Mouse (Mus musculus) MEL (cell line): ENCODE results near the gene Spdye4b. TPM values are rescaled to one million over a fixed set of nuclear protein-coding genes. Genes with fewer than 3 reads are reported as not detected.
"Not testable (repeated sequence)": the region's sequence is repeated elsewhere in the genome, so short reads cannot be mapped to it uniquely, and the experiment has no call there.

Source experiments
- DNase-seq: peaks from one replicate; pipeline ENCODE4 v3.0.0; 2011; ENCODE audit warnings: low read depth, low spot score
- H3K27ac ChIP-seq: 2 replicates; pipeline ENCODE4 v1.5.1; 2012; ENCODE audit warnings: low read depth, mild to moderate bottlenecking, control low read depth, low read length, moderate library complexity; ENCODE audit not compliant: control insufficient read depth
- H3K27me3 ChIP-seq, 2 experiments: fragments of 150-350 bp in 1 of 2; sonication (generic) in 1 of 2; 2 replicates each; pipeline ENCODE4 v1.6.1; 2012; ENCODE audit warnings: low read length in 2 of 2, mild to moderate bottlenecking in 2 of 2, improper control_type of control experiment in 1 of 2, moderate library complexity in 1 of 2; ENCODE audit not compliant: insufficient read depth in 2 of 2, control insufficient read depth in 1 of 2
- H3K36me3 ChIP-seq, 2 experiments: 2 replicates each; pipeline ENCODE4 v1.6.1; 2012 to 2014; ENCODE audit warnings: low read length in 2 of 2, improper control_type of control experiment in 1 of 2, inconsistent platforms in 1 of 2, mild to moderate bottlenecking in 1 of 2; ENCODE audit not compliant: insufficient read depth in 2 of 2, control insufficient read depth in 1 of 2
- H3K4me1 ChIP-seq, 2 experiments: fragments of 150-350 bp in 1 of 2; sonication (generic) in 1 of 2; 2 replicates each; pipeline ENCODE4 v1.6.1; 2012; ENCODE audit warnings: low read length in 2 of 2, improper control_type of control experiment in 1 of 2, mild to moderate bottlenecking in 1 of 2; ENCODE audit not compliant: insufficient read depth in 2 of 2, control insufficient read depth in 1 of 2
- H3K4me3 ChIP-seq, 2 experiments: fragments of 150-350 bp in 1 of 2; sonication (generic) in 1 of 2; 2 replicates each; pipeline ENCODE4 v1.5.1; 2012; ENCODE audit warnings: low read depth in 2 of 2, low read length in 2 of 2, mild to moderate bottlenecking in 2 of 2, moderate library complexity in 2 of 2, control low read depth in 1 of 2, improper control_type of control experiment in 1 of 2; ENCODE audit not compliant: control insufficient read depth in 1 of 2, insufficient read depth in 1 of 2
- H3K79me2 ChIP-seq: 2 replicates; pipeline ENCODE4 v1.6.1; 2012; ENCODE audit warnings: mild to moderate bottlenecking, low read length, moderate library complexity; ENCODE audit not compliant: control insufficient read depth, poor library complexity, insufficient read depth
- H3K9ac ChIP-seq: 2 replicates; pipeline ENCODE4 v1.6.1; 2012; ENCODE audit warnings: low read depth, mild to moderate bottlenecking, control low read depth, low read length, moderate library complexity; ENCODE audit not compliant: control insufficient read depth, poor library complexity, severe bottlenecking
- H3K9me3 ChIP-seq: fragments of 150-350 bp; sonication (generic); replicated peaks from 2 replicates; pipeline ENCODE4 v1.6.1; 2012; ENCODE audit warnings: mild to moderate bottlenecking, low read length, improper control_type of control experiment, moderate library complexity; ENCODE audit not compliant: insufficient read depth
- CHD1 ChIP-seq: IDR thresholded peaks from 2 replicates; pipeline ENCODE4 v1.6.1; 2012; ENCODE audit warnings: low read depth, mild to moderate bottlenecking, inconsistent platforms, low read length, improper control_type of control experiment
- ETS1 ChIP-seq: IDR thresholded peaks from 2 replicates; pipeline ENCODE4 v1.6.1; 2012; ENCODE audit warnings: low read depth, mild to moderate bottlenecking, inconsistent platforms, low read length, improper control_type of control experiment, moderate library complexity
- JUND ChIP-seq: IDR thresholded peaks from 2 replicates; pipeline ENCODE4 v1.6.1; 2011; ENCODE audit warnings: low read depth, mild to moderate bottlenecking, improper control_type of control experiment, low read length
- MAFK ChIP-seq: IDR thresholded peaks from 2 replicates; pipeline ENCODE4 v1.6.1; 2011; ENCODE audit warnings: low read depth, mild to moderate bottlenecking, low read length, improper control_type of control experiment, borderline replicate concordance
- MAX ChIP-seq: IDR thresholded peaks from 2 replicates; pipeline ENCODE4 v1.6.1; 2011; ENCODE audit warnings: low read length, improper control_type of control experiment
- MEF2A ChIP-seq: IDR thresholded peaks from 2 replicates; pipeline ENCODE4 v1.6.1; 2014; ENCODE audit warnings: low read depth, mild to moderate bottlenecking, inconsistent platforms, low read length, improper control_type of control experiment; ENCODE audit not compliant: poor library complexity, insufficient replicate concordance, severe bottlenecking; ENCODE audit errors: extremely low read depth
- MYB ChIP-seq: IDR thresholded peaks from 2 replicates; pipeline ENCODE4 v1.6.1; 2011; ENCODE audit warnings: mild to moderate bottlenecking, low read depth, low read length, improper control_type of control experiment
- MYC ChIP-seq: IDR thresholded peaks from 2 replicates; pipeline ENCODE4 v1.6.1; 2011; ENCODE audit warnings: low read depth, mild to moderate bottlenecking, low read length, improper control_type of control experiment, moderate library complexity
- POLR2AphosphoS2 ChIP-seq: IDR thresholded peaks from 2 replicates; pipeline ENCODE4 v1.6.1; 2011; ENCODE audit warnings: low read length, improper control_type of control experiment
- POLR2AphosphoS5 ChIP-seq: IDR thresholded peaks from 2 replicates; pipeline ENCODE4 v1.6.1; 2012; ENCODE audit warnings: low read depth, borderline replicate concordance, mild to moderate bottlenecking, inconsistent platforms, low read length, moderate library complexity, mixed read lengths
- RAD21 ChIP-seq: IDR thresholded peaks from 2 replicates; pipeline ENCODE4 v1.6.1; 2011; ENCODE audit warnings: mild to moderate bottlenecking, low read depth, low read length, improper control_type of control experiment
- SMC3 ChIP-seq: IDR thresholded peaks from 2 replicates; pipeline ENCODE4 v1.6.1; 2011; ENCODE audit warnings: low read depth, low read length, improper control_type of control experiment
- TBP ChIP-seq: IDR thresholded peaks from 2 replicates; pipeline ENCODE4 v1.8.0; 2011; ENCODE audit warnings: low read depth, low read length, improper control_type of control experiment
- UBTF ChIP-seq: IDR thresholded peaks from 2 replicates; pipeline ENCODE4 v1.6.1; 2012; ENCODE audit warnings: low read depth, mild to moderate bottlenecking, inconsistent platforms, low read length, improper control_type of control experiment, moderate library complexity, borderline replicate concordance; ENCODE audit not compliant: insufficient read depth
- USF1 ChIP-seq: IDR thresholded peaks from 2 replicates; pipeline ENCODE4 v1.6.1; 2014; ENCODE audit warnings: low read depth, mild to moderate bottlenecking, inconsistent platforms, low read length, improper control_type of control experiment, moderate library complexity
- polyA plus RNA-seq, 2 experiments: library from polyadenylated mRNA; stranded (reverse) in 1 of 2; unstranded in 1 of 2; fragments of >175 nt in 1 of 2; fragments of >200 nt in 1 of 2; gene quantifications; 2 replicates each; pipeline versions ENCODE4 v1.2.1 to v1.2.4; 2012; ENCODE audit warnings: low replicate concordance in 2 of 2, low read depth in 1 of 2; ENCODE audit not compliant: insufficient read length in 2 of 2, insufficient read depth in 1 of 2, missing spikeins in 1 of 2
- total RNA-seq: library from RNA; depleted of rRNA; stranded (reverse); fragments of 300-350 nt; gene quantifications from 2 replicates; pipeline ENCODE4 v1.2.3, GENCODE M21; 2012

Gene Spdye4b
- total and polyA plus RNA-seq, 3 experiments = not detected

DNA sequence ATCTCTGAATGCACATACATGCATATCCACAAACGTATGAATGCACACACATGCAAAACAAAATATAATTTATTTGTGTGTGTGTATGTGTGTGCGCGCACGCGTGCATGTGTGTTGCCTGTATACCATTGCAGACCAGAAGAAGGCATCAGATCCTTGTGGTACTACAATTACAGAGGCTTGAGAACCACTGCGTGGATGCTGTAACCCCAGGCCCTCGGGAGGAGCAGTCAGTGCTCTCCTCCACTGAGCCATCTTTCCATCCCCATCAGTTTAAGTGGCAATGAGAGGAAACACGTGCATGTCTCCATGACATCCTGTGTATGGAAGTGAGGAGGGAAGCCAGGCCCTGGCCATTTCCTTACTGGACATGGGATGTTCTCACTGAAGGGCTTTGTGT lies 12.0 kb downstream of the Spdye4b start:
- H3K27me3 ChIP-seq = peaks cover 0 to 5% of the 10 kb centered on the region in 2 experiments; a peak in 1 of 4 replicates
- H3K79me2 ChIP-seq = no peaks in the 10 kb centered on the region
- no peak overlapping the region for H3K27ac ChIP-seq
- H3K36me3 ChIP-seq = no peaks in the 10 kb centered on the region
- no peak overlapping the region for H3K4me3 ChIP-seq
- no peak overlapping the region for H3K9ac ChIP-seq
- TF ChIP-seq SMC3 = no peak
- no peak for TF ChIP-seq MYB
- no peak for TF ChIP-seq MAFK
- DNase-seq = no peak
- H3K9me3 ChIP-seq = no peaks in the 10 kb centered on the region
- H3K4me1 ChIP-seq = no peaks in the 10 kb centered on the region

DNA sequence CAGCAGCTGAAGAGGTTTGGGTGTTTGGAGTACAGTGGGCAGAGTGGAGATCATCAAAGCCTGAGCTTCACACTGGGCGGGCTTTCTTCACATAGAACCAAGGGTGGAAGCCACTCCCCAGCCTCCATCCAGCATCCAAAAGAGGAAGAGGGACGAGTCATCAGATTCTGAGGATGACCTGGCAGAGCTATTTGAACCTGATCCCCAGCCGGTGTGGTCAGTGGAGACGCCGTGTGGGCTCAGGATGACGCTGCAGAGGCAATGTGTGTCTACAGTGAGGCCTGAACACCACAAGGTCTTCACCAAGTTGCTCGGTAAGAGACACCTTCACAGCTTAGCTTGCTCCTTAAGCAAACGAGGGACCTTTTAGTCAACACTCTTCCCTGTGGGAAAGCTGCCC lies 13.9 kb downstream of the Spdye4b start:
- not testable (repeated sequence) for H3K9me3 ChIP-seq, H3K4me1 ChIP-seq, H3K79me2 ChIP-seq, H3K9ac ChIP-seq, H3K36me3 ChIP-seq, H3K27me3 ChIP-seq, H3K27ac ChIP-seq, H3K4me3 ChIP-seq, DNase-seq

DNA sequence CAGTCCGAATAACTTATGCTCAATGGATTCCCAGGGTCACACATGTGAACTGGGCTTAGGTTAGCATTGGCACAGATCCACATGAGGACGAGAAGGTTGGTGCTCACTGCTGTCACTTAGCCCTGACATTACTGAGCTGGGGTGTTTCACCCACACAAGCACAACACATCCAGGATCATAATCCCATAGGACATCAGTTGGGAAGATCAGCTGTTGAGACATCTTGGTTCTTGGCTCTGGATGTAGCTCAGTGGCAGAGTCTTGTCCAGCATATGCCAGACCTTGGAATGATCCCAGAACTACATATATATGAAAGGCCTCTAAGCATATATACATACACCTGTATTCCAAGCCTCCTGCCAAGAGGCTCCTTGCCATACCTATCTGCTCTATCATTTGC lies 14.3 kb downstream of the Spdye4b start:
- Histone ChIP-seq H3K9ac (no peak overlapping the region), H3K9me3 (no peaks in the 10 kb centered on the region), H3K36me3 (no peaks in the 10 kb centered on the region), H3K4me1 (no peaks in the 10 kb centered on the region), H3K27ac (no peak overlapping the region), H3K27me3 (peaks cover 0 to 5% of the 10 kb centered on the region in 2 experiments; a peak in 1 of 4 replicates), H3K79me2 (no peaks in the 10 kb centered on the region), H3K4me3 (no peak overlapping the region)
- no peak for DNase-seq
- TF ChIP-seq MEF2A = no peak
- TF ChIP-seq MYC = no peak
- no peak for TF ChIP-seq UBTF
- TF ChIP-seq MAX = no peak
- no peak for TF ChIP-seq RAD21
- TF ChIP-seq POLR2AphosphoS5 = no peak
- TF ChIP-seq TBP = no peak
- no peak for TF ChIP-seq POLR2AphosphoS2
- TF ChIP-seq MAFK = no peak
- no peak for TF ChIP-seq CHD1
- no peak for TF ChIP-seq JUND
- TF ChIP-seq USF1 = no peak
- no peak for TF ChIP-seq ETS1
